Mouse (Mus musculus) liver, postnatal 0 days (tissue): ENCODE results near the gene Rundc3a.
"Not testable (repeated sequence)": the region's sequence is repeated elsewhere in the genome, so short reads cannot be mapped to it uniquely, and the experiment has no call there.

ENCODE experiments used
- CTCF ChIP-seq: sonication (generic); IDR thresholded peaks from 2 replicates; pipeline ENCODE4 v1.5.1; 2016; ENCODE audit warnings: antibody characterized with exemption, low read depth
- EP300 ChIP-seq: IDR thresholded peaks from 2 replicates; pipeline ENCODE4 v1.6.1; 2016; ENCODE audit warnings: antibody characterized with exemption, low read depth, mild to moderate bottlenecking

DNA sequence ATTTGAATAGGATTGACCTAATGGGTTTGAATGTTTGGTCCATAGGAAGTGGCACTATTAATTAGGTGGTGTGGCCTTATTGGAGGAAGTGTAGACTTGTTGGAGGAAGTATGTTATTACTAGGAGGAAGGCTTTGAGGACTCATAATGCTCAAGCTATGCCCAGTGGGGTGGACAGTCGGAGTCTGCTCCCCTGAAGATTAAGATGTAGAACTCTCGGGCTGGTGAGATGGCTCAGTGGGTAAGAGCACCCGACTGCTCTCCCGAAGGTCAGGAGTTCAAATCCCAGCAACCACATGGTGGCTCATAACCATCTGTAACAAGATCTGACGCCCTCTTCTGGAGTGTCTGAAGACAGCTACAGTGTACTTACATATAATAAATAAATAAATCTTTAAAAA lies 3.8 kb upstream of the Rundc3a start:
- TF ChIP-seq CTCF, EP300: not testable (repeated sequence)
